In genomic region chr10:84774573-84774972, GRCm38 (mm10) we compare ENCODE assay signal across 10 mouse cellular contexts. TPM values are rescaled to one million over a fixed set of nuclear protein-coding genes. Genes with fewer than 3 reads are reported as not detected.
DNase-seq lines count a peak whose midpoint lies in the region; ATAC-seq lines count a peak whose summit lies in the region.
"Had no signal": no experiment of that assay in that cellular context is flagged by ENCODE, and none has a peak within 500 bp of the region (broad histone marks: within the 10 kb centered on the region; RNA-seq: fewer than 3 reads in every experiment).

No protein-coding gene starts in this region.

- H3K4me3 ChIP-seq in liver, embryonic 15.5 days (replicated peaks), result no peak overlapping the region
- H3K4me3 ChIP-seq in forebrain, embryonic 10.5 days, result no peak overlapping the region
- H3K4me3 ChIP-seq: erythroblast, embryonic 14.5 days; neural tube, embryonic 12.5 days had no signal

- peak; percentile 23 to 41 for DNase-seq in frontal cortex, postnatal 14 days (ENCODE audit: low spot score in 2 of 2)
- no peak for DNase-seq in frontal cortex, postnatal 25 days (ENCODE audit: low spot score in 2 of 2)
- peak; percentile 21 for DNase-seq in CD4-positive, CD25-positive, alpha-beta regulatory T cell, adult 2 months (ENCODE audit: low read depth, low spot score)
- DNase-seq in heart, adult 8-10 months (ENCODE audit: low spot score), result peak; percentile 84
- peak; percentile 72 to 77 for DNase-seq in spleen, adult 18-20 months
- DNase-seq in forebrain, embryonic 10.5 days (ENCODE audit: extremely low spot score, low spot score), result no peak
- no peak for DNase-seq in urinary bladder, postnatal 4 days (ENCODE audit: low spot score in 2 of 2)

- WGBS in liver, embryonic 15.5 days (ENCODE audit: insufficient replicate concordance), result 11% methylated on average over 12 of the region's 12 CpGs
- 91% methylated on average over 12 of the region's 12 CpGs for WGBS in forebrain, embryonic 10.5 days

- no peaks in the 10 kb centered on the region for H3K36me3 ChIP-seq in liver, embryonic 15.5 days (replicated peaks)
- H3K36me3 ChIP-seq in forebrain, embryonic 10.5 days (replicated peaks), result peaks cover 60% of the 10 kb centered on the region

- ATAC-seq in liver, embryonic 15.5 days (ENCODE audit: insufficient read depth), result peak; percentile 40

- peaks cover 11% of the 10 kb centered on the region; the same call in 1 of the 2 replicates for H3K27me3 ChIP-seq in liver, embryonic 15.5 days
- H3K27me3 ChIP-seq in forebrain, embryonic 10.5 days (ENCODE audit: poor library complexity, severe bottlenecking), result no peaks in the 10 kb centered on the region
- H3K27me3 ChIP-seq: neural tube, embryonic 12.5 days had no signal

- H3K27ac ChIP-seq in liver, embryonic 15.5 days (replicated peaks), result no peak overlapping the region
- no peak overlapping the region for H3K27ac ChIP-seq in forebrain, embryonic 10.5 days
- H3K27ac ChIP-seq: neural tube, embryonic 12.5 days had no signal

- no peak overlapping the region for H3K4me2 ChIP-seq in liver, embryonic 15.5 days
- H3K4me2 ChIP-seq: neural tube, embryonic 12.5 days had no signal

- H3K9ac ChIP-seq in liver, embryonic 15.5 days, result no peak overlapping the region
- H3K9ac ChIP-seq: neural tube, embryonic 12.5 days had no signal

- H3K4me1 ChIP-seq in liver, embryonic 15.5 days (replicated peaks), result 0 out of 2 replicates have a peak, but pooled peaks cover 5% of the 10 kb centered on the region
- H3K4me1 ChIP-seq in forebrain, embryonic 10.5 days, result peaks cover 19% of the 10 kb centered on the region

- no peaks in the 10 kb centered on the region for H3K9me3 ChIP-seq in liver, embryonic 15.5 days (replicated peaks)
- no peaks in the 10 kb centered on the region for H3K9me3 ChIP-seq in forebrain, embryonic 10.5 days
- H3K9me3 ChIP-seq: neural tube, embryonic 12.5 days had no signal

RNA-seq across cellular contexts. Expression of gene Rfx4, which starts 18.7 kb away (rescaled TPM):
- total RNA-seq in heart, adult 8-10 months (2022), result not detected
- polyA plus RNA-seq in liver, embryonic 15.5 days (2015; fragmentation: Nextera tagmentation; extraction: Ambion mirVana), result not detected in 2 replicates
- polyA plus RNA-seq in forebrain, embryonic 10.5 days (2016; fragmentation: Nextera tagmentation; extraction: Ambion mirVana), result 24.8 and 26.1 TPM in 2 replicates
- polyA plus RNA-seq: erythroblast, embryonic 14.5 days had no signal

Comparison
In these comparisons a context has a peak if more than half of its experiments do, and no peak if none do; other contexts are left out.
1. DNase-seq: peak in frontal cortex, postnatal 14 days (2 of 2), CD4-positive, CD25-positive, alpha-beta regulatory T cell, adult 2 months (single experiment), heart, adult 8-10 months (single experiment) and spleen, adult 18-20 months (2 of 2); none in frontal cortex, postnatal 25 days (0 of 2), forebrain, embryonic 10.5 days (single experiment) and urinary bladder, postnatal 4 days (0 of 2).
2. RNA of gene Rfx4, which starts 18.7 kb away (polyA plus RNA-seq): 24.8 to 26.1 TPM in forebrain, embryonic 10.5 days; not detected in liver, embryonic 15.5 days; every median in the first group is over 10 times any median in the second.